8 mouse cellular contexts compared by ENCODE assay signal in the genomic region with DNA sequence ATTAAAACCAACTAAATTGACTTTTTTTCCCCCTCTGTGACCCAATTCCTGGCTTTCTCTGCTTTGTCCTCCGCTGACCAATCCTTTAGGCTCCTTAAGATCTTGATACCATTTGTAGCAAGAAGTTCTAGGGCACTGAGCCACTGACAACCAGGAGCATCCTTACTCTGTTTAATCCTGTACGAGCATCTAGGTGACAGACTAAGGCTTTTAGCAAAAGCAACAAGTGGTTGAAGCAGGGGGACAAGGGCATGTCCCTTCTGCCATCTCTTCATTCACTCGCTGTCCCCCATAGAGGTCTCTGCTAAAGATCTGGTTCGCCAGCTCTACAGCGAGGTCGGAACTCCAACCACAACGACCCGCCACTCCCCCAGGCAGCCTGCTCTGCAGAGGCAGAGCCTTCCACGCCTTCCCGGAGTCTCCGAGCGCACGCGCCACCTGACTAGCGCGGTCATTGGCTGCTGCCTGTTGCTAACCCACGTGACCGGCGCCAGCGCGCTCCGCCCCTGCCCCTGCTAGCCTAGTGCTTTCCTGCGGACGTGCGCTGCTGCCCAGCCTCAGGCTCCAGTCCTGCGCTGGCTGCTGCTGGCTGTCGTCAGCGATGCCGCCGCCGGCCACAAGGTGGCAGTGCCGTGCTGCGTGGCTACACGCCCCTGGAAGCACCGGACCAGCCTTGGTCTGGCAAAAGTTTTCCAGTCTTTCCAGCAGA.
DNase-seq lines count a peak whose midpoint lies in the region; ATAC-seq and TF ChIP-seq lines count a peak whose summit lies in the region.

No protein-coding gene starts in this region.

- no peak overlapping the region for H3K27ac ChIP-seq in cortical plate, adult 2 months (ENCODE audit: insufficient read depth, low read length)

- no peaks in the 10 kb centered on the region for H3K4me1 ChIP-seq in cortical plate, adult 2 months (ENCODE audit: control insufficient read depth, insufficient read depth, low read length)

- TF ChIP-seq CTCF in cortical plate, adult 2 months (IDR thresholded peaks at IDR 0.05; ENCODE audit: extremely low read depth, insufficient read depth, low read length): peak; percentile 87

- TF ChIP-seq POLR2A in cortical plate, adult 2 months (IDR thresholded peaks at IDR 0.05; ENCODE audit: extremely low read depth, insufficient read depth, low read length): no peak

- H3K4me3 ChIP-seq in cortical plate, adult 2 months (ENCODE audit: insufficient read depth, low read length): peak overlapping the region; percentile 1; the same call in 1 of the 2 replicates

- DNase-seq in gastrocnemius, postnatal 10 days: peak; percentile 100
- peak; percentile 97 for DNase-seq in induced T-regulatory cell, adult 2 months (ENCODE audit: low read depth)
- DNase-seq in left cerebral cortex, adult 9 months (ENCODE audit: low spot score in 2 of 2): peak; percentile 95 to 97
- peak; percentile 99 for DNase-seq in right cerebral cortex, postnatal 14 days
- DNase-seq in urinary bladder, postnatal 36 days (ENCODE audit: low spot score in 2 of 2): peak; percentile 99

- peak; percentile 98 for ATAC-seq in activated CD4-positive, CD25-positive, alpha-beta regulatory T cell, adult 4 months
- peak; percentile 99 for ATAC-seq in megakaryocyte progenitor cell, adult 5-6 weeks (replicated peaks; ENCODE audit: poor library complexity)
